Mouse (Mus musculus) heart, embryonic 15.5 days (tissue): ENCODE measurements around the gene Mex3d. TPM values are rescaled to one million over a fixed set of nuclear protein-coding genes. Genes with fewer than 3 reads are reported as not detected.
"Not testable (repeated sequence)": the region's sequence is repeated elsewhere in the genome, so short reads cannot be mapped to it uniquely, and the experiment has no call there.

Experiments
- ATAC-seq: fragments of 200-750 bp; cut with Nextera tagmentation; replicated peaks from 2 replicates; pipeline ENCODE4 v1.8.0; 2017; ENCODE audit warnings: low read depth, moderate TSS enrichment; ENCODE audit not compliant: insufficient number of reproducible peaks, insufficient read depth, low FRiP score
- H3K27ac ChIP-seq: fragments of 300-500 bp; sonication (generic); 2 replicates; pipeline ENCODE4 v1.5.1; 2015; ENCODE audit warnings: mild to moderate bottlenecking, inconsistent platforms
- H3K27me3 ChIP-seq: fragments of 300-500 bp; sonication (generic); 2 replicates; pipeline ENCODE4 v1.6.1; 2015; ENCODE audit warnings: inconsistent platforms
- H3K36me3 ChIP-seq: fragments of 300-500 bp; sonication (generic); 2 replicates; pipeline ENCODE4 v1.6.1; 2015; ENCODE audit warnings: mild to moderate bottlenecking, inconsistent platforms
- H3K4me1 ChIP-seq: fragments of 300-500 bp; sonication (generic); replicated peaks from 2 replicates; pipeline ENCODE4 v1.6.1; 2015; ENCODE audit warnings: inconsistent platforms
- H3K4me2 ChIP-seq: fragments of 300-500 bp; sonication (generic); 2 replicates; pipeline ENCODE4 v1.6.1; 2015; ENCODE audit warnings: inconsistent platforms, mild to moderate bottlenecking, moderate library complexity
- H3K4me3 ChIP-seq: fragments of 300-500 bp; sonication (generic); 2 replicates; pipeline ENCODE4 v1.5.1; 2015; ENCODE audit warnings: mild to moderate bottlenecking, inconsistent platforms
- H3K9ac ChIP-seq: fragments of 300-500 bp; sonication (generic); 2 replicates; pipeline ENCODE4 v1.6.1; 2015; ENCODE audit warnings: mild to moderate bottlenecking, inconsistent platforms
- H3K9me3 ChIP-seq: fragments of 300-500 bp; sonication (generic); replicated peaks from 2 replicates; pipeline ENCODE4 v1.6.1; 2016; ENCODE audit warnings: inconsistent platforms
- WGBS: fragments of 180-500 bp; shearing (Covaris S2); methylation state at CpG from one replicate; pipeline ENCODE4 v1.1.7; 2015; ENCODE audit warnings: mixed read lengths; 5-methylcytosine and 5-hydroxymethylcytosine counted together
- polyA plus RNA-seq: library from polyadenylated mRNA; unstranded; fragments of >200 nt; fragmentation: Nextera tagmentation; extraction: Ambion mirVana; gene quantifications from 2 replicates; pipeline ENCODE4 v1.2.1, GENCODE M21; 2015

Gene Mex3d
- polyA plus RNA-seq, 1 experiment from 2014 or later = 5.2 TPM

DNA sequence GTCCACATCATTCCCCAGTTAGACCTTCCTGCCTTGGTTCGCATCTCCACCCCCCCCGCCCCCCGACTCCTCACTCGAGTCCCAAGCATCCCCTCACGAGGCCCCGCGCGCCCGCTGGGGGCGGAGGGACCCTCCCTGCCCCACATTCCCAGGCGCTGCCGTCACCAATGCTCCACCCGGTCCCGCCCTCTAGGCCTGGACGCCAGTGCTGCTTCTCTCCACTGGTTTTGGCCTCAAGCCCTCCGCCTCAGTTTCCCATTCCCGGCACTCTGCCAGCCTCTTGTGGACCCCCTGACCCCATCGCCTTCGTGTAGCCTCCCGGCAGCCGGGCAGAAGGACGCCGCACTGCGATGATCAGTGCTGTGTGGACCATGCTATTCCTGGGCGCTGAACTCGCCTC, 38.5 kb downstream of the Mex3d start:
- no peak for ATAC-seq

DNA sequence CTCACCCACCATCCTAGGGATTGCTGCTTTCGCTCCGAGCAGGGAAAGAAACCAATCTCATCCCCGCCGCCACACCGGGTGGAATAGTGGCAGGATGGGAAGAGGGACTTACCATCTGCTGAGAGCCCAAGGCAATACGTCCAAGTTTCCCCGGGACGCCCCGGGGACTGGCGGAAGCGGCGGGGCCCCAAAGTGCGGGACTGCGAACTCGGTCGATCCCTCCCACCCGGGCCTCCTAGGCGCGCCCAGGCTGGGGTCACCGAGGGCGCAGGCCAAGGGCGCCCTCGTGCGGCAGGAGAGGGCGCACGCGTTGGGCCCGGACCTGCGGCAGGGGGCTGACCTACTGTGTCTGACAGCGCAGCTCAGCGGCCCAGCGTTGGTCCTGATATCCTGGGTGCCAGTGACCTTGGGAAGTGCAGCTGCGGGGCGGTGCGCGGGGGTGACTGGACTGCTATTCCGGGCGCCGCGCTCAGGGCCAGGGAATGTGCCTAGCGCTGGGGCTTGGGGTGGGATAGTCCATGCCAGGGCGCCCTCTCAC, 39.1 kb downstream of the Mex3d start, which contains the start of gene Adamtsl5:
Gene Adamtsl5 (minus strand): TSS at position 169 of the 538 bp plus-strand sequence.
- H3K4me3 ChIP-seq = peak within 1 kb of the TSS; percentile 52
- no peaks in the 10 kb centered on the region for H3K9me3 ChIP-seq
- H3K4me1 ChIP-seq = peaks cover 42% of the 10 kb centered on the region
- peak within 1 kb of the TSS; percentile 31 for H3K27ac ChIP-seq
- peak; percentile 51 for ATAC-seq
- H3K9ac ChIP-seq = peak within 1 kb of the TSS; percentile 61
- no peaks in the 10 kb centered on the region for H3K36me3 ChIP-seq
- WGBS = under 1% methylated on average over 42 of the region's 42 CpGs
- H3K27me3 ChIP-seq = peaks cover 98% of the 10 kb centered on the region
- H3K4me2 ChIP-seq = peak within 1 kb of the TSS; percentile 82

More for the DNA sequence above, 38.5 kb downstream of the Mex3d start:
- no peak overlapping the region for H3K27ac ChIP-seq
- H3K9ac ChIP-seq = peak overlapping the region; percentile 61; the same call in 1 of the 2 replicates
- WGBS = 18% methylated on average over 26 of the region's 26 CpGs
- H3K9me3 ChIP-seq = no peaks in the 10 kb centered on the region
- H3K36me3 ChIP-seq = no peaks in the 10 kb centered on the region
- H3K4me3 ChIP-seq = peak overlapping the region; percentile 52
- H3K4me2 ChIP-seq = peak overlapping the region; percentile 82
- peaks cover 98% of the 10 kb centered on the region for H3K27me3 ChIP-seq
- H3K4me1 ChIP-seq = peaks cover 36% of the 10 kb centered on the region

DNA sequence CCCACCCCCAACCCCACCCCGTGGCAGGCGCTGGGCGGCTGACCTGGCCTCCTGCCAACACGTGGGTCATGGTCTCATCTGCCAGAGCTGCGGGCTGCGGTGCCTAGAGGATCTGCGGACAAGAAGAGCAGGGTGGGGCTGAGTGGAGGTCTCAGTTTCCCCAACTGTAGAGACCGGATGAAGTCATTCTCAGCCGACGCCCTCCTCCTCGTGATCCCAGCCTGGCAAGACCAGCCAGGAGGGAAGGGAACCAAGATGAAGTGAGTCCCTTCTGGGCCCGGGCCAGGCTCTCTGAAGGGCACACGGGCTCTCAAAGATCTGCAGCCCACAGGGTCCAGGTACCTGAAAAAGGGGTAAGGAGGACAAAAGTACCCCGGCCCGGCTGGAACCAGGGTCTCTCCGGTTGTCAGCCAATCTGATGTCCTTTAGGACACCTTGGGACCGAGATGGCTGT, 39.9 kb downstream of the Mex3d start:
- no peak for ATAC-seq
- Histone ChIP-seq H3K4me2 (peak overlapping the region; percentile 82), H3K4me3 (peak overlapping the region; percentile 52), H3K27me3 (peaks cover 98% of the 10 kb centered on the region), H3K9me3 (no peaks in the 10 kb centered on the region), H3K9ac (peak overlapping the region; percentile 61), H3K4me1 (peaks cover 50% of the 10 kb centered on the region), H3K36me3 (no peaks in the 10 kb centered on the region), H3K27ac (0 out of 2 replicates have a peak overlapping the region, but pooled peaks have one; percentile 31)
- WGBS = 12% methylated on average over 17 of the region's 17 CpGs

DNA sequence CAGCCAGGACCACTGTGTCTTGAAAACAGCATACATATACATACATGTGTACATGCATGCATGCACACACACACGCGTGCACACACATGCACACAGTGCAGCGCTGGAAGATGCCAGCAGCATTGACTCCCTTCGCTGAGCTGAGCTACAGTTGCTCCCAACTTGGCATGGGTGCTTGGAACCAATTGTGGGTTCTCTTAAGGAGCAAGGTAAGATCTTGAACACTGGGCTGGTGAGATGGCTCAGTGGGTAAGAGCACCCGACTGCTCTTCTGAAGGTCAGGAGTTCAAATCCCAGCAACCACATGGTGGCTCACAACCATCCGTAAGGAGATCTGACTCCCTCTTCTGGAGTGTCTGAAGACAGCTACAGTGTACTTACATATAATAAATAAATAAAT, 41.5 kb downstream of the Mex3d start:
- H3K9me3 ChIP-seq, H3K4me3 ChIP-seq, ATAC-seq, H3K27ac ChIP-seq, H3K4me2 ChIP-seq, H3K9ac ChIP-seq, H3K36me3 ChIP-seq: not testable (repeated sequence)
- WGBS = 79% methylated on average over 6 of the region's 6 CpGs
- peaks cover 98% of the 10 kb centered on the region for H3K27me3 ChIP-seq
- H3K4me1 ChIP-seq = peaks cover 61% of the 10 kb centered on the region

DNA sequence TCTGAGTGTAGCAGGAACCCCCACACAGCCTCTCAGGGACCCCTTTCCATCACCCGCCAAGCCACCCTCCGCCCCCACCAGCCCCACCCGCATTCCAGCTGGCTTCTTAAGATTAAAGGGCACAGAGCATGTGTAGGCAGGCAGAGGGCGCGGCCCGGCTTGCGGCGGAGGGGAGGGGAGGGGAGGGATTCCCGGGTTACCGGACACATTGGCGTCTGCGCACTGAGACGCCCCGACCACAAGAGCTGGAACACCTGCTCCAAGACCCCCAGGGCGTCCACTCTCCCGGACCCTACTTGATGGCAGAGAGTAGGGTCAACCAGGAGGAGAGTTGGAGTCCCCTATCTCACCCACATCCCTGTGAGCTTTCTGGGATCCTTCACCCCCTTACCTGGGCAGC, 42.3 kb downstream of the Mex3d start:
- H3K27me3 ChIP-seq = peaks cover 98% of the 10 kb centered on the region
- H3K27ac ChIP-seq = no peak overlapping the region
- H3K36me3 ChIP-seq = no peaks in the 10 kb centered on the region
- no peaks in the 10 kb centered on the region for H3K9me3 ChIP-seq
- peak overlapping the region; percentile 9; the same call in 1 of the 2 replicates for H3K4me2 ChIP-seq
- peaks cover 64% of the 10 kb centered on the region for H3K4me1 ChIP-seq
- H3K9ac ChIP-seq = no peak overlapping the region
- WGBS = 9% methylated on average over 16 of the region's 16 CpGs
- H3K4me3 ChIP-seq = no peak overlapping the region
- ATAC-seq = no peak

DNA sequence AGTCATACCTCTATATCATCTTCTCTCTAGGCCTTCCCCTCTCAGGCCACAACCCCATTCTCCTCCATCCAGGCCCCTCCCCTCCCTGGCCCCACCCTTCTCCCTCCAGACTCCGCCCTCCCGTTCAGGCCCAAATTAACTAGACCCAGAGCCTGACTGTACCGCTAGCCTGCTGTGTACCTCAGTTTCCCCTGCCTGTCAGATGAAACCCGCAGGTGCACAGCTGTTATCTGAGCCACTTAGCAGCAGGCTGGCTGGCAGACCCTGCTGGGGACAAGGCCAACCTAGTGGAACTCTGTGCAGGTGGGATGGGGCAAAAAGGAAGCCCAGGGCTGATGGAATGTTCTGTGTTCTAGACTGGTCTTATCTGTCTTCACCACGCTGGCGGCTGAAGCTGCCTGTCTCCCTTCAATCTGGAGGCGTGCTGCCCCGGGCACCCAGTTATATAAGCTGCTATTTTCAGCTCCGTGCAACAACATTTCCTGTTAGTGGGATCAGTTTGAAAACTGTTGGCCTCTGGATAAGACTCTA, 43.3 kb downstream of the Mex3d start:
- no peak overlapping the region for H3K4me3 ChIP-seq
- 25% methylated on average over 9 of the region's 9 CpGs for WGBS

DNA sequence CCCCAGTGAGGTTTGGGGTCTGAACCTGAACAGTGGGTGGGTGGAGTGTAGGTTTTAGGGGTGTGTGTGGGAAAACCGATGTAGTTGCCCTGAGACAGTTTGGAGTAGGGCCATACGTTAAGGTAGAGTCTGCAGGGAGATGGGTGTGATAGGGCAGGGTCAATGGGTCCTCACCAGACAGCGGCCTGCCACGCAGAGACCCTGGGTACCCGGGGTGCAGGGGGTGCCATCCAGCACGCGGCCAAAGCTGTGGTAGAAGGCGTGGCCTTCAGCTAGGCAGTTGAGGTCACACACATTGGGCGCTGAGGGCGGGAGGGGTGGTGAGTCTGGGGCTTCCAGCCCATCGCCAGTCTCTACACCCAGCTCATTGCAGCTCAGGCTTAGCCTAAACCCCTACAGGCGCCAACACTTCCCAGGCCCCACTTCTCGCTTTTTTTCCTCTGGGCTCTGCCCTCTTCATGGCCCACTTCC, 44.0 kb downstream of the Mex3d start:
- Histone ChIP-seq H3K4me2 (peak overlapping the region; percentile 58), H3K4me1 (peaks cover 55% of the 10 kb centered on the region), H3K36me3 (no peaks in the 10 kb centered on the region), H3K27me3 (peaks cover 84% of the 10 kb centered on the region), H3K9me3 (no peaks in the 10 kb centered on the region), H3K4me3 (peak overlapping the region; percentile 40), H3K9ac (no peak overlapping the region), H3K27ac (no peak overlapping the region)
- ATAC-seq = 0 out of 2 replicates have a peak, but pooled peaks have one; percentile 1
- WGBS = 39% methylated on average over 13 of the region's 13 CpGs

More for the DNA sequence above, 43.3 kb downstream of the Mex3d start:
- Histone ChIP-seq H3K36me3 (no peaks in the 10 kb centered on the region), H3K9me3 (no peaks in the 10 kb centered on the region), H3K4me2 (no peak overlapping the region), H3K9ac (no peak overlapping the region), H3K27ac (peak overlapping the region; percentile 26; the same call in 1 of the 2 replicates), H3K4me1 (peaks cover 63% of the 10 kb centered on the region), H3K27me3 (peaks cover 92% of the 10 kb centered on the region)
- no peak for ATAC-seq

DNA sequence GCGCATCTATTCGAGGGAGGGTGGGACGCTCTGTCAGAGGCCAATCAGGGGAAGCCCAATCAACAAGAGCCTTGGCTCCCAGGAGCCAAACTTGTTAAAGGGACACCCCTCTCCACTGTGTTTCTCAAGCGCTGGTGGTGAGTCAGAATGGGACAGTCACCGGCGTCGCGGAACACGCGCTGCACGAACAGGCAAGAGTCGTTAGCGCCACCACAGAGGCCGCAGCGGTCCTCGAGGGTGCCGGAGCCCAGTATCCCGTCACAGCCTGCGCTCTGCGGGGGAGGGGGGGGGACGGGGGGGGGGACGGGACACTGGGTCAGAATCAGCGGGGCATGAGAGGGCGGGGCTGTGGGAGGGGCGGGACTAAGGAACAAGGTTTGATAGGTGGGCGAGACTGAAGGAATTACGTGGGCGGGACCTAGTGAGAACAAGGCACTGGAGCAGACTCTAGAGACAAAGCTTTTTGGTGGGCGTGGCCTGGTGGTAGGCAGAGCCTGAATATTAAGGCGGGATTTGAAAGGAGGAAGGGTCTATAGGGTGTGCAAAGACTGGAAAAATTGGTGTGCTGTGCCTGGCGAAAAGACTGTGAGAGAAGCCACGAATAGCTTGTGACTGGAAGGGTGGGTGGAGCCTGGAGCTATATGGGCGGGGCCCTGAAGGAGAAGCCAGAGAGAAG, 44.6 kb downstream of the Mex3d start:
- peak overlapping the region; percentile 58 for H3K4me2 ChIP-seq
- WGBS = 1% methylated on average over 27 of the region's 33 CpGs
- peaks cover 50% of the 10 kb centered on the region for H3K4me1 ChIP-seq

DNA sequence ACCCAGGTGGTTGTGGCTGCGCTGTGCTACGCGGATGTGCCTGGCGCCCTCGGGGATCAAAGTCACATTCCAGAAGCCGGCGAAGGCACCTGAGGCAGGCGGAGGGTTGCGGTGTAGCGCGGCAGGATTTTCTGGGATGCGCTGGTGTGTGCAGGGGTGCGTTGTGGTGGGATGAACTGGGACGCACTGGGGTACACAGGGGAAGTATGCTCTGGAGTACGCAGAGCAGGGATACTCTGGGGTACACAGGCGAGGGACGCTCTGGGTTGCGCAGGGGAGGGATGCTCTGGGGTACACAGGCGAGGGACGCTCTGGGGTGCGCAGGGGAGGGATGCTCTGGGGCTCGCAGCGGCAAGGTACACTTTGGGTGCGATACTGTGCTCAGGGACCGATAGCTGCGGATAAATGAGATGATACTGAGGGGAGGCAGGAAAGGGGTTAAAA, 45.1 kb downstream of the Mex3d start:
- peak overlapping the region; percentile 39 for H3K9ac ChIP-seq
- peaks cover 74% of the 10 kb centered on the region for H3K27me3 ChIP-seq
- H3K4me3 ChIP-seq = peak overlapping the region; percentile 40
- 2% methylated on average over 26 of the region's 26 CpGs for WGBS
- no peak overlapping the region for H3K27ac ChIP-seq
- no peaks in the 10 kb centered on the region for H3K9me3 ChIP-seq
- H3K4me2 ChIP-seq = peak overlapping the region; percentile 58
- no peak for ATAC-seq
- peaks cover 44% of the 10 kb centered on the region for H3K4me1 ChIP-seq
- H3K36me3 ChIP-seq = no peaks in the 10 kb centered on the region

More for the DNA sequence above, 44.6 kb downstream of the Mex3d start:
- Histone ChIP-seq H3K27me3 (peaks cover 80% of the 10 kb centered on the region), H3K4me3 (peak overlapping the region; percentile 40), H3K9me3 (no peaks in the 10 kb centered on the region), H3K9ac (peak overlapping the region; percentile 39; the same call in 1 of the 2 replicates), H3K36me3 (no peaks in the 10 kb centered on the region), H3K27ac (0 out of 2 replicates have a peak overlapping the region, but pooled peaks have one; percentile 12)
- peak; percentile 45 for ATAC-seq

DNA sequence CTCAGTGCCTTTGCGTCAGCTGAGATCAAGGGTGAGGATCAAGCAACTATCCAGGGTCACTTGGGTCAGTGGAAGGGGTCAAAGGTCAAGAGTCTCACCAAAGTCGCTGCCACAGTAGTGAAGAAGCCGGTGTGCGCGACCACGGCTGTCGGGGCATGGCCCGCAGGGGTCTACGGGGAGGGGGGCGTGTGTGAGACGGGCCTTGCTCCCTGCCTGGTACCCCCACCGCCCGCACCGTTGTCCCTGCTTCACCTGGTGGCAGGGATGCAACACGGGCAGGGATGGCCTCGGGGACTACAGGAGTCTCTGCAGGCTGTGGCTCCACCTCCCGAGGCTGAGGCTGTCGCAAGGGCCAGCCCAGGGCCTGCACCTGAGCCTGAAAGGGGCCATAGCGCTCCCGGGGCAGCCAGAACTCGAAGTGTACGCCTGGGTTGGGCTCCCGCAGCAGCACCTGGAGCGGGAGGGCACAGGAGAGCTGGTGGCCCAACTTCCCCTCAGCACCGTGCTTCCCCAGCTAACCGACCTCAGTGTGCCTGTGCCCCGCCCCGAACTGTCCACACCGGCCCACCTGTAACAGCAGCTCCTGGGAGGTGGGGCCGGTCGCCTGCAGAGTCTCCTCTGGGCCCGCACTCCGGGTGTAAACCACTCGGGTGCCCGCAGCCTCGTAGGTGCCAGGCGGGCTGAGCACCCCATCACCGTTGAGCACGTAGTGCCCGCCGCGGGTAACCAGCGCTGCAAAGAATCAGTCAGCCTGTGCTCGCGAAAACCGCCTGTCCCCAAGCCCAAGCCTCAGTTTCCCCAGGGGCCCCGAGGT, 45.8 kb downstream of the Mex3d start:
- Histone ChIP-seq H3K27me3 (peaks cover 68% of the 10 kb centered on the region), H3K4me2 (peak overlapping the region; percentile 58), H3K4me1 (peaks cover 43% of the 10 kb centered on the region), H3K27ac (no peak overlapping the region), H3K9ac (peak overlapping the region; percentile 2; the same call in 1 of the 2 replicates), H3K36me3 (no peaks in the 10 kb centered on the region), H3K9me3 (no peaks in the 10 kb centered on the region), H3K4me3 (peak overlapping the region; percentile 40)
- no peak for ATAC-seq
- WGBS = 9% methylated on average over 47 of the region's 47 CpGs
